Mouse (Mus musculus) liver, embryonic 14.5 days (tissue): ENCODE measurements around the gene Rnaseh2c. TPM values are rescaled to one million over a fixed set of nuclear protein-coding genes. Genes with fewer than 3 reads are reported as not detected.

Source experiments
- ATAC-seq: fragments of 200-750 bp; cut with Nextera tagmentation; 2 replicates; pipeline ENCODE4 v1.8.0; 2017; ENCODE audit warnings: moderate number of reproducible peaks, mild to moderate bottlenecking, moderate library complexity; ENCODE audit not compliant: insufficient read depth
- DNase-seq, 3 experiments: peaks; one replicate each; pipeline ENCODE4 v3.0.0-alpha.2; 2012 to 2013; ENCODE audit warnings: low read depth in 3 of 3, low spot score in 3 of 3
- H3K27ac ChIP-seq: fragments of 300-500 bp; sonication (generic); 2 replicates; pipeline ENCODE4 v1.5.1; 2014; ENCODE audit warnings: moderate library complexity, mild to moderate bottlenecking, control low read depth, inconsistent platforms
- H3K27me3 ChIP-seq: fragments of 300-500 bp; sonication (generic); 2 replicates; pipeline ENCODE4 v1.6.1; 2014; ENCODE audit warnings: mild to moderate bottlenecking, low read length, moderate library complexity; ENCODE audit not compliant: control insufficient read depth, insufficient read depth
- H3K36me3 ChIP-seq: fragments of 300-500 bp; sonication (generic); replicated peaks from 2 replicates; pipeline ENCODE4 v1.6.1; 2014; ENCODE audit warnings: low read depth; ENCODE audit not compliant: control insufficient read depth, insufficient read depth
- H3K4me1 ChIP-seq, 2 experiments: fragments of 200-500 bp in 1 of 2; fragments of 300-500 bp in 1 of 2; sonication (generic) in 1 of 2; replicated peaks; 2 replicates each; pipeline ENCODE4 v1.6.1; 2012 to 2014; ENCODE audit warnings: antibody characterized with exemption in 1 of 2, inconsistent platforms in 1 of 2, low read length in 1 of 2; ENCODE audit not compliant: control insufficient read depth in 2 of 2, insufficient read depth in 2 of 2
- H3K4me2 ChIP-seq: fragments of 300-500 bp; sonication (generic); 2 replicates; pipeline ENCODE4 v1.6.1; 2014; ENCODE audit warnings: low read depth, mild to moderate bottlenecking, control low read depth, moderate library complexity
- H3K4me3 ChIP-seq, 2 experiments: fragments of 200-500 bp in 1 of 2; fragments of 300-500 bp in 1 of 2; sonication (generic) in 1 of 2; 2 replicates each; pipeline ENCODE4 v1.5.1; 2012 to 2014; ENCODE audit warnings: low read depth in 2 of 2, low read length in 2 of 2, mild to moderate bottlenecking in 2 of 2, control low read depth in 1 of 2, inconsistent platforms in 1 of 2, moderate library complexity in 1 of 2; ENCODE audit not compliant: insufficient read depth in 1 of 2
- H3K9ac ChIP-seq: fragments of 300-500 bp; sonication (generic); replicated peaks from 2 replicates; pipeline ENCODE4 v1.6.1; 2014; ENCODE audit warnings: mild to moderate bottlenecking, control low read depth, moderate library complexity
- H3K9me3 ChIP-seq: fragments of 300-500 bp; sonication (generic); 2 replicates; pipeline ENCODE4 v1.6.1; 2016; ENCODE audit warnings: low read length, mixed read lengths; ENCODE audit not compliant: control insufficient read depth
- CTCF ChIP-seq: IDR thresholded peaks from 2 replicates; pipeline ENCODE4 v1.5.1; 2016; ENCODE audit warnings: antibody characterized with exemption, low read depth, control low read depth
- EP300 ChIP-seq: IDR thresholded peaks from 2 replicates; pipeline ENCODE4 v1.6.1; 2016; ENCODE audit warnings: antibody characterized with exemption, low read depth
- WGBS: fragments of 180-500 bp; shearing (Covaris S2); extraction: QIAGEN DNeasy Blood & Tissue Kit; methylation state at CpG from one replicate; pipeline ENCODE4 v1.1.7; 2014; ENCODE audit not compliant: insufficient replicate concordance; 5-methylcytosine and 5-hydroxymethylcytosine counted together
- polyA plus RNA-seq, 2 experiments: library from polyadenylated mRNA; depleted of rRNA in 1 of 2; stranded (reverse) in 1 of 2; unstranded in 1 of 2; fragments of >200 nt; fragmentation: Nextera tagmentation in 1 of 2; extraction: Ambion mirVana in 1 of 2; gene quantifications; 2 replicates each; pipeline versions ENCODE4 v1.2.1 to v1.2.3; 2012 to 2014

Rnaseh2c gene
- polyA plus RNA-seq, 2 experiments, result 87.7 to 129 TPM

- Histone ChIP-seq H3K4me2 (no peak overlapping the region), H3K4me1 (no peaks in the 10 kb centered on the region), H3K27ac (no peak overlapping the region), H3K9ac (no peak overlapping the region), H3K27me3 (no peaks in the 10 kb centered on the region), H3K4me3 (no peak overlapping the region), H3K36me3 (no peaks in the 10 kb centered on the region), H3K9me3 (no peaks in the 10 kb centered on the region)
- DNase-seq (no peak), ATAC-seq (no peak)
- WGBS, result 31% methylated on average over 4 of the region's 4 CpGs
- no peak for TF ChIP-seq EP300
These were observed 18.3 kb downstream of the Rnaseh2c start for GRCm38 (mm10) chr19:5620007-5620406.

DNA sequence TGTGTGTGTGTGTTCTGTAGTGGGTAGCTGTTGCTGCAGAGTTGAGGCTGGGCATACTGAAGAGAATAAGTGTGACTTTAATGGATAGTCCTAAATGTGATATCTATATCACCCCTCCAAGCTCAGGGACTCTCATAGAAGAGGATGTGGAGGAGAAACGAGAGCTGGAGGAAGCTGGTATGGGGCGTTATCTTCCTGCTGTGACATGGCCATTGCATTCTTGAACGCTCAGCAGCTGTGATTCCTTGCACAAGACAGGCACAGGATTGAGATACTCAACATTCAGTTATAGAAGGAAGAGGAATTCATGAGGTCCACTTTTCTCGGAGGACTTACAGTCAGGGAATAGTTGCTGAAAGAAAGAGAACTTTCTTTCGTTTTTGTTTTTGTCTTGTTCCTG is 20.2 kb downstream of the Rnaseh2c start:
- DNase-seq (no peak), ATAC-seq (no peak)
- no peaks in the 10 kb centered on the region for H3K9me3 ChIP-seq
- no peak for TF ChIP-seq EP300
- TF ChIP-seq CTCF, result no peak
- no peak overlapping the region for H3K4me2 ChIP-seq
- H3K27me3 ChIP-seq, result no peaks in the 10 kb centered on the region
- H3K36me3 ChIP-seq, result no peaks in the 10 kb centered on the region
- whole genome bisulfite sequencing, result 33% methylated on average over 5 of the region's 5 CpGs
- no peaks in the 10 kb centered on the region for H3K4me1 ChIP-seq
- no peak overlapping the region for H3K9ac ChIP-seq
- no peak overlapping the region for H3K4me3 ChIP-seq
- H3K27ac ChIP-seq, result no peak overlapping the region

- WGBS, result 57% methylated on average over 8 of the region's 8 CpGs
These were observed 23.6 kb downstream of the Rnaseh2c start for GRCm38 (mm10) chr19:5625311-5625710.

GRCm38 (mm10) chr19:5629907-5630306 is 28.2 kb downstream of the Rnaseh2c start:
- no peak for ATAC-seq
- no peaks in the 10 kb centered on the region for H3K36me3 ChIP-seq
- no peak for TF ChIP-seq CTCF
- TF ChIP-seq EP300, result no peak

More at GRCm38 (mm10) chr19:5625311-5625710, 23.6 kb downstream of the Rnaseh2c start:
- no peak overlapping the region for H3K27ac ChIP-seq
- no peaks in the 10 kb centered on the region for H3K27me3 ChIP-seq
- no peaks in the 10 kb centered on the region for H3K4me1 ChIP-seq
- H3K9me3 ChIP-seq, result no peaks in the 10 kb centered on the region
- no peak overlapping the region for H3K4me3 ChIP-seq
- H3K9ac ChIP-seq, result no peak overlapping the region
- no peaks in the 10 kb centered on the region for H3K36me3 ChIP-seq
- no peak for DNase-seq
- TF ChIP-seq EP300, result no peak
- no peak for TF ChIP-seq CTCF
- no peak for ATAC-seq
- H3K4me2 ChIP-seq, result no peak overlapping the region

GRCm38 (mm10) chr19:5632120-5632519 is 30.4 kb downstream of the Rnaseh2c start:
- no peak overlapping the region for H3K27ac ChIP-seq
- no peak overlapping the region for H3K4me3 ChIP-seq
- H3K36me3 ChIP-seq, result no peaks in the 10 kb centered on the region
- WGBS, result 67% methylated on average over 9 of the region's 9 CpGs
- DNase-seq (no peak), ATAC-seq (no peak)
- H3K4me2 ChIP-seq, result no peak overlapping the region
- no peaks in the 10 kb centered on the region for H3K27me3 ChIP-seq
- H3K4me1 ChIP-seq, result peaks cover 5 to 8% of the 10 kb centered on the region in 2 experiments; a peak in 3 of 4 replicates
- H3K9me3 ChIP-seq, result no peaks in the 10 kb centered on the region
- no peak overlapping the region for H3K9ac ChIP-seq
- TF ChIP-seq EP300, result no peak
- no peak for TF ChIP-seq CTCF

More at GRCm38 (mm10) chr19:5629907-5630306, 28.2 kb downstream of the Rnaseh2c start:
- H3K4me2 ChIP-seq, result no peak overlapping the region
- no peaks in the 10 kb centered on the region for H3K9me3 ChIP-seq
- no peaks in the 10 kb centered on the region for H3K4me1 ChIP-seq
- H3K4me3 ChIP-seq, result no peak overlapping the region
- DNase-seq, result no peak
- H3K27ac ChIP-seq, result no peak overlapping the region
- no peaks in the 10 kb centered on the region for H3K27me3 ChIP-seq
- H3K9ac ChIP-seq, result no peak overlapping the region
